Mouse (Mus musculus): Measurements from ENCODE around the gene Scn1a.

The Scn1a gene

GRCm38 (mm10) chr2:66440711-66441110 is at the start of gene Scn1a:
Gene Scn1a, minus strand, starts transcription at chr2:66440840.
- DNase-seq (ENCODE audit: extremely low spot score, low read depth, low spot score): no peak

DNA sequence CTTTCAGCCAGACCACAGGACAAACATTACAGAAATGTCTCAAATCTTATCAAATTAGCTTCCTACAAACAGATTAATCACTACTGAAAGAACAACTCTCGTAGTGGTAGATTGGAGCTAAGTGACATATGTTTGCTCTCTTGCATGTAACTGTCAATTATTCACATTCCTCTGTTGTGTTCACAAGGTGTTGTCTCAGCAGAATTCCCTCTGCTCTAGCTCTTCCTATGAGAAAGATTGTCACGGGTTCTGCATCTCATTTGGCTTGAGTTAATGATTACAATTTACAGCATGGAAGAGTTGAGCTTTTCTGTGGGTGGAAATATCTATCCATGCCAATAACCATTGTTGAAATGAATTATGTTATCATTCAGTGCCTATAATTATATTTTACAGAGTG is 37.8 kb upstream of the Scn1a start:
- DNase-seq (ENCODE audit: extremely low spot score, low read depth, low spot score): no peak

DNA sequence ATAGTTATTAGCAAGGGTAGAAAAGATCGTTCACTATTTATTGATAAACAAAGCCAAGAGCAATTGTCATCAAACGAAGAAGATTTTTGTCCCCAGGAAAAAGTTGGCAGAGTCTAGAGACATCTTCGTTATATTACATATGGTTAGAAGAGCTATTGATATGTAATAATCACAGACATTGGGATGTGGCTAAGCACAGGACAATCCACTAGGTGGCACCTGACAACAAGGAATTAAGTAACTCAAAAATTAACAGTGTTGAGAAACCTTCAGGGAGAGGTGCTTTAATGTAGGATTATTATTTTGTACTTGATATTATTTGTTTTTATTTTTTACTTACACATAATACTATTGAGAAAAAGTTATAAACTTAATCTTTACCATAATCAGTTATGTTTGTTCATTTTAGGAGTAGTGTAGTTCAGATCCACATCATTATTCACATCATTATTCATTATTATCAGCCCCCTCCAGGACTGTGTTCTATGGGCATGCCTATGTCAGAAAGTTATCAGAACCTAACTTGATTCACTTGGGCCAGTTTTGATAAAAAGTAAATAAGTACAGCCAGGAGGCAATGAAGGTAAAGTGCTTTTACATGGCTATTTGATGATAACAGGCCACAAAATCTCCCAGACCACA is 32.7 kb upstream of the Scn1a start:
- no peak for DNase-seq (ENCODE audit: extremely low spot score, low read depth, low spot score)

GRCm38 (mm10) chr2:66465484-66465883 is 24.8 kb upstream of the Scn1a start:
- no peak for DNase-seq (ENCODE audit: extremely low spot score, low read depth, low spot score)

- no peak for DNase-seq (ENCODE audit: extremely low spot score, low read depth, low spot score)
Measured at GRCm38 (mm10) chr2:66464874-66465458, 24.3 kb upstream of the Scn1a start.

DNA sequence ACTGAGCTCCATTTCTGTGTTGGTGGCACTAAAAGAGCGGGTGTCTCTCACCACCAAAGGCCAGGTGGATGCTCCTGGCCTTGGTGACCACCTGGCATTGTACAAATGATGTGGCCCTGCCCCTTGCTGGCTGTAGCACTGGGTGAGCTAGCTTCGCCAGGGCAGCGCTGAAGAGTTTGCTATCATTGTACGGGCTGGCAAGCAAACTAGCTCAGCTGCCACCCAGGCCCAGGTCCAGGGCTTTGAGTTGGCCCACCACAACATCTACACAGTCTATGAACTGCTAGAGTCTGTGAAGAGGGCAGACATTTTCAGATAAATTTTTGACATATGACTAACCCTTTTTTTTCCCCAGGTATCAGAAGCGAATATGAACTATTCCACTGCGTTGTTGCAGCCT is 23.3 kb upstream of the Scn1a start:
- no peak for DNase-seq (ENCODE audit: extremely low spot score, low read depth, low spot score)

DNA sequence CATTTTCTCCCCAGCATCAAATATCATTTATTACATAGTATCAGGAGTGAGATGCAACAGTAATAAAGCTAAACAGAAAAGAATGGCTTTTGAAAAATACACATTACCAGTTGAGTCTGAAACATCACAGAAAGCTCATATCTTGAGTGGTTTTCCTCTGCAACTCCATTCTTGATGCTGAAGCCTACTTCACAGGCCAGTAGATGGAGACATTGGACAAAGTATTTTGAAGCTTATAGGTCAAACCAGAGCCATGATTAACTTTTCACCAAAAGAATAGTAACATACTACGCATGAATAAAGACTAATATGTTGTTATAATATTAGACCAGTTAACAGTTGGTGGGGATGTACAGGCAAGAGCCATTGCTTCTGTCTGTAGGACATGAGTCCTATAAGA is 21.8 kb upstream of the Scn1a start:
- no peak for DNase-seq (ENCODE audit: extremely low spot score, low read depth, low spot score)

DNA sequence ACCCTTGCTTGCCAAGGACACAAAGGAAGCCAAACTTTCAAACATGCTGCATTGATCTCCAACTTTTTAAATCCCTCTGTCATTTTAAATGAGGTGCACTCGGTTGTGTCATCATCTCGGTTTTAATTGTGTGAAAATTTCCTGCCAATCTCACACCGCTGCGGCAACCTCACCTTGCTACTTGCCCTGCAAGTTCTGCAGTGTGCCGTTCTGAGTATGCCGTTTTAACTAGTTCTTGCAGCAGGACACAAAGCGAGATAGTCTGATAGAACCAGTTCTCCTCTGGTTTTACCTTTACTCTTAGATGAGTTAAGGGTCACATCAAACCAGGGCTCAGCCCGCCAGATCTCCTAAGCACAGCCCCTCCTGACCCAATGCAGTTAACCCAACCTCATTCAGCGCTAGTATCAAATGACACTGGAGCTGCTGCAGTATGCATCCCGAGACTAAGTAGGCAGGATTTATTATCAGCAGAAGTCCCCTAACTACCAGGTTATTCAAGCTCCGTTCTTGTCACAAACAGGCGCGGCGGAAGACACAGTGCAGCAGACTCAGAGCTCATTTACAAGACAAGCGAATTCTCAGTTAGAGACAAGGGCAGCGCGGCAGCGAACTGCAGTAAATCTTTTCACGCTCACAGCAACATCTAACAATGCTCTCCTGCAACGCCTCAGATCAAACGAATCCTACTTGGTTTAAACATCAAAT is 722 bp downstream of the Scn1a start:
- no peak for DNase-seq (ENCODE audit: extremely low spot score, low read depth, low spot score)

DNA sequence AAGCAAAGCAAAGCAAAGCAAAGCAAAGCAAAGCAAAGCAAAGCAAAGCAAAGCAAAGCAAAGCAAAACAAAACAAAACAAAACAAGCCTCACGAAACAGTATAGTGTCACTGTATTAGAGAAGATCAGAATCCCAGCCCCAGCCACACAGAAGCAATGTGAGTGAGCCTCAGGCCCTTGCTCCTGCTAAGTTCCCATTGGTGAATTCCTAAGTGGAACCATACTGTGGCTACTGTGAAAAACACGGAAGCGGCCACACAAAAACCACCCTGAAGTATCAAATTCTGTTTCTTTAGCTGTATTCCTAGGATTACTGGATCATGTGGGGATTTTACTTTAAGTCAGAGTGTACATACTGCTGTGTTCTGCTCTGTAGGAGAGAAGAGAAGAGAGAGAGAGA is 4.4 kb downstream of the Scn1a start:
- DNase-seq (ENCODE audit: extremely low spot score, low read depth, low spot score): no peak

GRCm38 (mm10) chr2:66409740-66410290 is 30.8 kb downstream of the Scn1a start:
- DNase-seq (ENCODE audit: extremely low spot score, low read depth, low spot score): peak; percentile 73

- DNase-seq (ENCODE audit: extremely low spot score, low read depth, low spot score): no peak
Measured at GRCm38 (mm10) chr2:66408899-66409739, 31.5 kb downstream of the Scn1a start.

DNA sequence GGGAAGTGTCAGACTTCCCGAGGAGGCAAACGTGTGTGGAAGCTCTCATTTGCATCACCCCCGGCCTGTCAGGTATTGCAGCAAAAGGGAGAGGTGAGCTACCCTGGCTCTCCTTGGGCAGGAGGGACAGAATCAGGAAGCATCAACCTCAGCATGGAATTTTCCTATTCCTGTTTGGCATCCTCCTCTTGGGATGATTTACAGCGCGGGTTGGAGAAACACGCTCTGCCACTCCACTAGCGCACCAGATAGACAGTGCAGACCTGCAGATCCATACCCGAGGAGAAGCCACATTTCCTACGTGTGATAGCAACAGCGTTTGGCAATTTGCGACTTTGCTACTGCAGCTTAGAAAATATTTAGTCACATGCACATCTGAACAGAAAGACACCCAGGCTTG is 32.2 kb downstream of the Scn1a start:
- no peak for DNase-seq (ENCODE audit: extremely low spot score, low read depth, low spot score)

DNA sequence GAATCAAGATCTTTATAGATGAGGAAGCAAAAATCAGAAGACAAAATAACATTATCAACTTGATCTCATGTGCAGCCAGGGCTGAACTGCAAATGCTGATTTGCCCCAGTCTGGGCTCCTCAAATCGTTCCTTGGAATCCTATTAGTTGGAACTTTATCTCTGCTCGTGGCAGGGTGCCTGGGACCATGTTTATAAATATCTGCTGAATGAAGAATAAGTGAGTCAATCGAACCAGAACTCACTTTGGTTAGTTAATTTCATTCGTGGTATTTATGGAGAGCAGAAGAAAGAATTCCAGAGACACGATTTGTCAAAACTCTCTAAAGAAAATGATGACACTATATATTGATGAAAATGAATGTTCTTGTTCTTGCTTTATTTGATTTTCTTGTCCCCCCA is 48.1 kb downstream of the Scn1a start:
- no peak for DNase-seq (ENCODE audit: extremely low spot score, low read depth, low spot score)

- DNase-seq (ENCODE audit: extremely low spot score, low read depth, low spot score): no peak
Measured at GRCm38 (mm10) chr2:66367957-66368356, 72.7 kb downstream of the Scn1a start.

DNA sequence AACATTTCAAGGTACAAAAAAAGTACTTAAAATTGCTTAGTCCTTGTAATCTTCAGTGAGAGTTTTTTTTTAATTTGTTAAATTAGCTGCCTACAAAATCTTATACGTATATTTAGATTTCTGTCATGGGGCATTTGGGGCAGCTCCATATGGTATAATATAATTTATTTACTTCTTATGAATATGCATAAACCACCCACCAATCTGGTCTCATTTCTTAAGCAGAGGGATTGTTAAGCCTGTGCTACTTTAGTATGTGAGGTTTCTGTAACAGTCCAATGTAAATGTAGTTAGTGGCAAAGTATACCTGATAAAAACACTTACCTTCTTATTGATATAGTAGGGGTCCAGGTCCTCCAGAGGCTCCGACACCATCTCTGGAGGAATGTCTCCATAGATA is 90.0 kb downstream of the Scn1a start:
- DNase-seq (ENCODE audit: extremely low spot score, low read depth, low spot score): no peak

GRCm38 (mm10) chr2:66346622-66347021 is 94.0 kb downstream of the Scn1a start:
- DNase-seq (ENCODE audit: extremely low spot score, low read depth, low spot score): no peak

- no peak for DNase-seq (ENCODE audit: extremely low spot score, low read depth, low spot score)
Measured at GRCm38 (mm10) chr2:66346181-66346580, 94.5 kb downstream of the Scn1a start.

DNA sequence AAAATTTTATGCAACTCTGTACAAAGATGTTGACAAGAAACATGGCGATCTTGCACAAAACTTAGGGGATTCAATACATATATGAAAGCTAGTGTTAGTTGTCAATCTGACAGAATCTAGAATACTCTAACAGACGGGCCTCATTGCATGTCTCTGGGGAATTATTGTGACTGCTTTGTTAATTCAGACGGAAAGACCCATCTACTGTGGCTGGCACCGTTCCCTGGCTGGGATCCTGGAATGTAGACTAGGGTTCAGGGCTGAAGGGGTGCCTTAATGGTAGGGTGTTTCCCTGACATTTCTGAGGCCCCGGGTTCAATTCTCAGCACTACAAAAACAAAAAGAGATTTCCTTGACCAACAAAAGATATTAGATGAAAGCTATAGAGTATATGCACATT is 103.2 kb downstream of the Scn1a start:
- no peak for DNase-seq (ENCODE audit: extremely low spot score, low read depth, low spot score)

DNA sequence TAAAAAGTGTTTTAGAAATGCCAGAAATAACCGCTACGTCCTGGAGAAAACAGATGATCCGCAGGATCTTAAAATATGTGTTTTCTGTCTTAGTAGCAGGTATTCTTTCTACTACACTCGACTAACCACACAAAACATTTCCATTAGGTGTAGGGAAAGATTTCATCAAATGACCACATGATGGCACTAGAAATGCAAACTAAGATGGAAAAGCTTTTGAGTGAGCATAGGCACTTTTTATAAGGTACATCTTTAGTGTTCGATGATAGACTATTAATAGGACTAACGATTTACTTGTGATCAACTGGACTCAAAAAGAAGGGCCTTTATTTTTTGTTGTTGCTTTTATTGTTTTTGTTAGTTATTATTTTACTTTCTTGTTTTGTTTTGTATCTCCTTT is 104.2 kb downstream of the Scn1a start:
- DNase-seq (ENCODE audit: extremely low spot score, low read depth, low spot score): no peak

GRCm38 (mm10) chr2:66272551-66272950 is 168.1 kb downstream of the Scn1a start:
- DNase-seq (ENCODE audit: extremely low spot score, low read depth, low spot score): no peak

Data from hindlimb bud, embryonic 11.5 days (tissue).